Mouse (Mus musculus): ENCODE data around the gene Gabpa. TPM values are rescaled to one million over a fixed set of nuclear protein-coding genes. Genes with fewer than 3 reads are reported as not detected.

Gene Gabpa
- total and polyA plus RNA-seq, 3 experiments, result 44.3 to 82.8 (median 77.0) TPM

GRCm38 (mm10) chr16:84876082-84876481 is 41.4 kb downstream of the Gabpa start:
- no peaks in the 10 kb centered on the region for H3K36me3 ChIP-seq (replicated peaks in 1 of 2; ENCODE audit: control insufficient read depth in 1 of 2, insufficient read depth in 1 of 2, low read length in 1 of 2)
- H3K27me3 ChIP-seq (replicated peaks), result no peaks in the 10 kb centered on the region
- no peak overlapping the region for H3K27ac ChIP-seq (ENCODE audit: insufficient read depth, low read depth)
- no peak overlapping the region for H3K4me3 ChIP-seq (replicated peaks in 1 of 3; ENCODE audit: low read depth in 2 of 3, low read length in 2 of 3, poor library complexity in 1 of 3)
- peaks cover 0 to 4% of the 10 kb centered on the region in 2 experiments; a peak in 1 of 4 replicates for H3K4me1 ChIP-seq (ENCODE audit: control insufficient read depth in 1 of 2, insufficient read depth in 2 of 2)
- TF ChIP-seq ETS1 (conservative IDR thresholded peaks at IDR 0.05; ENCODE audit: low read depth, low read length) (no peak), ZC3H11A (IDR thresholded peaks at IDR 0.05; ENCODE audit: low read depth, low read length) (no peak), CTCF (conservative IDR thresholded peaks at IDR 0.05 in 1 of 2, IDR thresholded peaks at IDR 0.05 in 1 of 2; ENCODE audit: low read depth in 2 of 2, low read length in 2 of 2) (no peak), ZMIZ1 (IDR thresholded peaks at IDR 0.05; ENCODE audit: low read depth, low read length) (no peak), ELF1 (IDR thresholded peaks at IDR 0.05; ENCODE audit: low read depth, low read length) (no peak), MAFK (IDR thresholded peaks at IDR 0.05; ENCODE audit: insufficient replicate concordance, low read length) (no peak), POLR2AphosphoS2 (IDR thresholded peaks at IDR 0.05; ENCODE audit: low read depth, low read length) (no peak), GABPA (IDR thresholded peaks at IDR 0.05; ENCODE audit: insufficient replicate concordance, low read depth, low read length) (no peak), KAT2A (IDR thresholded peaks at IDR 0.05; ENCODE audit: insufficient replicate concordance, low read length) (no peak), MAX (IDR thresholded peaks at IDR 0.05; ENCODE audit: low read length) (no peak), TCF12 (IDR thresholded peaks at IDR 0.05; ENCODE audit: low read depth, low read length) (no peak), MAZ (IDR thresholded peaks at IDR 0.05; ENCODE audit: low read depth, low read length) (no peak), EP300 (IDR thresholded peaks at IDR 0.05; ENCODE audit: low read length) (no peak), MXI1 (IDR thresholded peaks at IDR 0.05; ENCODE audit: low read depth, low read length) (no peak), HCFC1 (IDR thresholded peaks at IDR 0.05; ENCODE audit: low read depth, low read length) (no peak), USF1 (IDR thresholded peaks at IDR 0.05; ENCODE audit: low read depth, low read length) (no peak), ZKSCAN1 (IDR thresholded peaks at IDR 0.05; ENCODE audit: borderline replicate concordance, low read depth, low read length) (no peak), JUN (IDR thresholded peaks at IDR 0.05; ENCODE audit: insufficient read depth, low read depth, low read length) (no peak), MEF2A (IDR thresholded peaks at IDR 0.05; ENCODE audit: borderline replicate concordance, low read depth, low read length) (no peak)
- dilution Hi-C loops (cut with MboI; ENCODE audit: extremely low pct_ligation_motif_present, extremely low pct_unique_long_range_greater_than_20kb, low sequenced_read_pairs) (no loop called here), in situ Hi-C loops (cut with MboI; ENCODE audit: low pct_ligation_motif_present, low pct_unique_long_range_greater_than_20kb, low sequenced_read_pairs) (loop anchor here (25.0 kb wide), 1 partner anchor 811 kb away; no protein-coding TSS in a partner anchor)
- no peak overlapping the region for H3K4me2 ChIP-seq (ENCODE audit: insufficient read depth, low read depth, poor library complexity, severe bottlenecking)
- H3K79me2 ChIP-seq (replicated peaks; ENCODE audit: control insufficient read depth, extremely low read depth, insufficient read depth, poor library complexity, severe bottlenecking), result no peaks in the 10 kb centered on the region
- no peak for DNase-seq (ENCODE audit: extremely low read depth)
- no peak overlapping the region for H3K9ac ChIP-seq (ENCODE audit: insufficient read depth, low read depth)
- H3K9me3 ChIP-seq (replicated peaks; ENCODE audit: low read length), result no peaks in the 10 kb centered on the region

- TF ChIP-seq CTCF (conservative IDR thresholded peaks at IDR 0.05 in 1 of 2, IDR thresholded peaks at IDR 0.05 in 1 of 2; ENCODE audit: low read depth in 2 of 2, low read length in 2 of 2) (peak; percentile 97 to 99), NRF1 (IDR thresholded peaks at IDR 0.05; ENCODE audit: low read depth, low read length) (no peak), E2F4 (IDR thresholded peaks at IDR 0.05; ENCODE audit: insufficient replicate concordance, low read depth, low read length) (no peak), POLR2A (IDR thresholded peaks at IDR 0.05; ENCODE audit: low read depth, low read length) (no peak), MAFK (IDR thresholded peaks at IDR 0.05; ENCODE audit: insufficient replicate concordance, low read length) (0 out of 2 replicates have a peak, but pooled peaks have one; percentile 28), ZMIZ1 (IDR thresholded peaks at IDR 0.05; ENCODE audit: low read depth, low read length) (no peak), GABPA (IDR thresholded peaks at IDR 0.05; ENCODE audit: insufficient replicate concordance, low read depth, low read length) (no peak), MXI1 (IDR thresholded peaks at IDR 0.05; ENCODE audit: low read depth, low read length) (no peak), ZKSCAN1 (IDR thresholded peaks at IDR 0.05; ENCODE audit: borderline replicate concordance, low read depth, low read length) (no peak), RAD21 (IDR thresholded peaks at IDR 0.05; ENCODE audit: low read depth, low read length) (peak; percentile 89), TCF12 (IDR thresholded peaks at IDR 0.05; ENCODE audit: low read depth, low read length) (0 out of 2 replicates have a peak, but pooled peaks have one; percentile 23), MAX (IDR thresholded peaks at IDR 0.05; ENCODE audit: low read length) (no peak), ZNF384 (IDR thresholded peaks at IDR 0.05; ENCODE audit: low read depth, low read length) (no peak; the same call in 1 of the 2 replicates), CHD2 (IDR thresholded peaks at IDR 0.05; ENCODE audit: low read length) (no peak), EP300 (IDR thresholded peaks at IDR 0.05; ENCODE audit: low read length) (no peak), USF1 (IDR thresholded peaks at IDR 0.05; ENCODE audit: low read depth, low read length) (no peak), ZC3H11A (IDR thresholded peaks at IDR 0.05; ENCODE audit: low read depth, low read length) (0 out of 2 replicates have a peak, but pooled peaks have one; percentile 30), SMC3 (IDR thresholded peaks at IDR 0.05; ENCODE audit: low read depth, low read length) (peak; percentile 89)
- H3K9ac ChIP-seq (ENCODE audit: insufficient read depth, low read depth), result 0 out of 2 replicates have a peak overlapping the region, but pooled peaks have one; percentile 34
- no peak overlapping the region for H3K4me3 ChIP-seq (replicated peaks in 1 of 3; ENCODE audit: low read depth in 2 of 3, low read length in 2 of 3, poor library complexity in 1 of 3)
Observed at GRCm38 (mm10) chr16:84879146-84879545, 44.4 kb downstream of the Gabpa start.

More at GRCm38 (mm10) chr16:84879146-84879545, 44.4 kb downstream of the Gabpa start:
- dilution Hi-C loops (cut with MboI; ENCODE audit: extremely low pct_ligation_motif_present, extremely low pct_unique_long_range_greater_than_20kb, low sequenced_read_pairs), result no loop called here
- Histone ChIP-seq H3K27me3 (replicated peaks) (no peaks in the 10 kb centered on the region), H3K79me2 (replicated peaks; ENCODE audit: control insufficient read depth, extremely low read depth, insufficient read depth, poor library complexity, severe bottlenecking) (no peaks in the 10 kb centered on the region), H3K9me3 (replicated peaks; ENCODE audit: low read length) (no peaks in the 10 kb centered on the region), H3K36me3 (replicated peaks in 1 of 2; ENCODE audit: control insufficient read depth in 1 of 2, insufficient read depth in 1 of 2, low read length in 1 of 2) (no peaks in the 10 kb centered on the region), H3K27ac (ENCODE audit: insufficient read depth, low read depth) (no peak overlapping the region), H3K4me2 (ENCODE audit: insufficient read depth, low read depth, poor library complexity, severe bottlenecking) (peak overlapping the region; percentile 17), H3K4me1 (ENCODE audit: control insufficient read depth in 1 of 2, insufficient read depth in 2 of 2) (peaks cover 0 to 6% of the 10 kb centered on the region in 2 experiments; a peak in 1 of 4 replicates)
- DNase-seq (ENCODE audit: extremely low read depth), result peak; percentile 89
- in situ Hi-C loops (cut with MboI; ENCODE audit: low pct_ligation_motif_present, low pct_unique_long_range_greater_than_20kb, low sequenced_read_pairs), result loop anchor here (25.0 kb wide), 1 partner anchor 808 kb away; no protein-coding TSS in a partner anchor
